Mouse (Mus musculus) lung, adult 2 months (tissue): ENCODE data around the gene Amacr. TPM values are rescaled to one million over a fixed set of nuclear protein-coding genes. Genes with fewer than 3 reads are reported as not detected.
A peak's percentile ranks its signal among the peaks of the same experiment; 100 is the strongest.

Experiments used
- DNase-seq: peaks from one replicate; pipeline ENCODE4 v3.0.0; 2022
- H3K4me1 ChIP-seq: fragments of 200-500 bp; 2 replicates; pipeline ENCODE4 v1.6.1; 2011; ENCODE audit warnings: low read length; ENCODE audit not compliant: control insufficient read depth, insufficient read depth
- H3K4me3 ChIP-seq: fragments of 200-500 bp; replicated peaks from 2 replicates; pipeline ENCODE3; 2011; ENCODE audit warnings: low read depth, mild to moderate bottlenecking, control low read depth, low read length; ENCODE audit errors: extremely low read depth
- CTCF ChIP-seq: fragments of 200-500 bp; IDR thresholded peaks from 2 replicates; pipeline ENCODE4 v1.5.1; 2011; ENCODE audit warnings: mild to moderate bottlenecking, low read length, control low read depth; ENCODE audit not compliant: insufficient read depth
- POLR2A ChIP-seq: fragments of 200-500 bp; IDR thresholded peaks from 2 replicates; pipeline ENCODE4 v1.6.1; 2011; ENCODE audit warnings: low read depth, mild to moderate bottlenecking, control low read depth, low read length, borderline replicate concordance; ENCODE audit errors: extremely low read depth
- WGBS: fragments of 180-500 bp; shearing (Covaris S2); methylation state at CpG from one replicate; pipeline ENCODE4 v1.1.7; 2018; 5-methylcytosine and 5-hydroxymethylcytosine counted together
- polyA plus RNA-seq: library from polyadenylated mRNA; depleted of rRNA; stranded (reverse); fragments of >200 nt; gene quantifications from 2 replicates; pipeline ENCODE4 v1.2.3, GENCODE M21; 2012; rRNA removed

The Amacr gene
- polyA plus RNA-seq = 4.4 and 6.9 TPM in 2 replicates

- TF ChIP-seq CTCF (0 out of 2 replicates have a peak, but pooled peaks have one; percentile 11), POLR2A (peak; percentile 63)
- Histone ChIP-seq H3K4me1 (peaks cover 2% of the 10 kb centered on the region), H3K4me3 (peak within 1 kb of the TSS; percentile 98)
- WGBS = under 1% methylated on average over 52 of the region's 52 CpGs
- DNase-seq = peak; percentile 91
These were observed at the start of gene Amacr for GRCm38 (mm10) chr15:10981377-10982063. Amacr (plus strand) TSS chr15:10981756.

GRCm38 (mm10) chr15:10933930-10934329, 47.6 kb upstream of the Amacr start:
- H3K4me1 ChIP-seq = no peaks in the 10 kb centered on the region
- no peak overlapping the region for H3K4me3 ChIP-seq
- no peak for DNase-seq
- WGBS = 31% methylated on average over 1 of the region's 1 CpGs
- TF ChIP-seq POLR2A (no peak), CTCF (no peak)

- 59% methylated on average over 15 of the region's 15 CpGs for WGBS
- TF ChIP-seq POLR2A (no peak), CTCF (no peak)
- DNase-seq = no peak
- no peak overlapping the region for H3K4me3 ChIP-seq
- no peaks in the 10 kb centered on the region for H3K4me1 ChIP-seq
These were observed 41.1 kb upstream of the Amacr start for GRCm38 (mm10) chr15:10940148-10941108.

DNA sequence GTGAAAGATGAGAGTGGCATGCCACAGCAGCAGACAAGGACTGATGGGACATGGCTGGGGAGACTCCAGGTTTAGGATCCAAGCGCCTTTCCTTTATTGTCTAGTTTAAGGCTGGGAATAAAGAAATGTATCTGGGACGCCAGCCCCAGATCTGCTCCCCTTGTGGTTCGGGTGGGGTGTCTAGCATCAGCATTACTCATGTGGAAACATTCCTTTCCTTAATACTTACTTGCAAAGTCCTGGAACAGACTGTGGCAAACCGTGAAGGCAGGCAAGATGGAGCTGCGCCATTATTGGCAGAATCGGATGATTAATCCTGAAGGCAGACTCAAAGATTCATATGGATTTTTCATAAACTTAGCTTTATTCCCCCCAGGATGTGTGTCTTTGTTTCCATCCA, 39.7 kb upstream of the Amacr start:
- WGBS = 72% methylated on average over 6 of the region's 6 CpGs
- TF ChIP-seq POLR2A (no peak), CTCF (no peak)
- no peak for DNase-seq
- Histone ChIP-seq H3K4me3 (no peak overlapping the region), H3K4me1 (no peaks in the 10 kb centered on the region)

GRCm38 (mm10) chr15:10947852-10948251, 33.7 kb upstream of the Amacr start:
- WGBS = 51% methylated on average over 1 of the region's 1 CpGs
- Histone ChIP-seq H3K4me3 (no peak overlapping the region), H3K4me1 (no peaks in the 10 kb centered on the region)
- TF ChIP-seq POLR2A = no peak
- no peak for TF ChIP-seq CTCF
- DNase-seq = no peak

GRCm38 (mm10) chr15:10951951-10952759, 29.4 kb upstream of the Amacr start, which contains the start of gene C1qtnf3:
C1qtnf3 (plus strand) TSS chr15:10952332.
- Histone ChIP-seq H3K4me1 (no peaks in the 10 kb centered on the region), H3K4me3 (no peak within 1 kb of the TSS)
- TF ChIP-seq CTCF (no peak), POLR2A (no peak)
- no peak for DNase-seq
- WGBS = 71% methylated on average over 23 of the region's 23 CpGs

- 53% methylated on average over 4 of the region's 4 CpGs for WGBS
- H3K4me3 ChIP-seq = no peak overlapping the region
- TF ChIP-seq CTCF = no peak
- no peak for TF ChIP-seq POLR2A
- no peak for DNase-seq
- H3K4me1 ChIP-seq = no peaks in the 10 kb centered on the region
These were observed 28.7 kb upstream of the Amacr start for GRCm38 (mm10) chr15:10952760-10953305.

DNA sequence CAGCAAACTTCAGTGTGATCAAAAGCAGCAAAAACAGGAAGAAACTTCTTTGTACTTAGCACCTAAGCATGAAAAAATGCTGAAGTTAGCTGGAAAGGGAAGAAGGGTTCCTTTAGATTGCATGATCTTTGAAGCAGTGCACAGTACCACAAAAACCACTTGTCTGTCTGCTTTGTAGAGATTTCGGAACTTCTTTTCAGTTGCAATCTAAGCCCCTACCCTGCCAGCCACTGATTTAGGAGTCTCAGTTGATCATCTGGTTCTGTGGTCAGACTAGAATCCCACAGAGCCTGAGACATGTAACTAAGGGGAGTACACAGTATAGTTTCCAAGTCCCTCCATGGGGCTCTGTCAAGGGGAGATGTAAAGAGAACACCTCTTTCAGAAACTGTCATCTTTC, 28.1 kb upstream of the Amacr start:
- no peak for TF ChIP-seq CTCF
- no peak for TF ChIP-seq POLR2A
- Histone ChIP-seq H3K4me3 (no peak overlapping the region), H3K4me1 (no peaks in the 10 kb centered on the region)
- WGBS = 62% methylated on average over 1 of the region's 1 CpGs
- DNase-seq = no peak

- no peaks in the 10 kb centered on the region for H3K4me1 ChIP-seq
- WGBS = 82% methylated on average over 6 of the region's 6 CpGs
- TF ChIP-seq CTCF (no peak), POLR2A (no peak)
- DNase-seq = no peak
- H3K4me3 ChIP-seq = no peak overlapping the region
These were observed 27.1 kb upstream of the Amacr start for GRCm38 (mm10) chr15:10954381-10955016.
